Mouse (Mus musculus) monocyte, adult 5-6 weeks (primary cell): ENCODE measurements at regions not wholly inside any gene's neighbourhood (a gene's known extent, or its start where the extent isn't known, plus 50 kb on each side); places are given as distances from the start of the nearest gene placed in this dataset.
A peak's percentile ranks its signal among the peaks of the same experiment; 100 is the strongest.

Experiments used
- ATAC-seq: fragments of 153-309, 156-312 bp; replicated peaks from 2 replicates; pipeline ENCODE4 v1.8.0; 2017; ENCODE audit warnings: mild to moderate bottlenecking; ENCODE audit not compliant: low TSS enrichment, insufficient number of reproducible peaks, severe bottlenecking, poor library complexity, low FRiP score

- no peak for ATAC-seq
These were observed 141.6 kb upstream of the Marcks start for GRCm38 (mm10) chr10:37280150-37280820.

- ATAC-seq: no peak
These were observed 140.6 kb upstream of the Marcks start for GRCm38 (mm10) chr10:37279316-37279715.

- no peak for ATAC-seq
These were observed 137.1 kb upstream of the Marcks start for GRCm38 (mm10) chr10:37275857-37276256.

- ATAC-seq: no peak
These were observed 136.6 kb upstream of the Marcks start for GRCm38 (mm10) chr10:37275271-37275670.

- ATAC-seq: no peak
These were observed 133.2 kb upstream of the Marcks start for GRCm38 (mm10) chr10:37271967-37272366.

GRCm38 (mm10) chr10:37270236-37271000 lies 131.7 kb upstream of the Marcks start:
- no peak for ATAC-seq

- no peak for ATAC-seq
These were observed 128.2 kb upstream of the Marcks start for GRCm38 (mm10) chr10:37266909-37267308.

GRCm38 (mm10) chr10:37260791-37261488 lies 122.2 kb upstream of the Marcks start:
- peak; percentile 93 for ATAC-seq

- ATAC-seq: 0 out of 2 replicates have a peak, but pooled peaks have one; percentile 28
These were observed 120.5 kb upstream of the Marcks start for GRCm38 (mm10) chr10:37259186-37259585.

GRCm38 (mm10) chr10:37257544-37257943 lies 118.8 kb upstream of the Marcks start:
- no peak for ATAC-seq

- no peak for ATAC-seq
These were observed 112.3 kb upstream of the Marcks start for GRCm38 (mm10) chr10:37250934-37251521.

- ATAC-seq: no peak
These were observed 111.4 kb upstream of the Marcks start for GRCm38 (mm10) chr10:37250157-37250556.

GRCm38 (mm10) chr10:37249511-37249910 lies 110.8 kb upstream of the Marcks start:
- 0 out of 2 replicates have a peak, but pooled peaks have one; percentile 31 for ATAC-seq

- no peak for ATAC-seq
These were observed 108.4 kb upstream of the Marcks start for GRCm38 (mm10) chr10:37247121-37247520.

- no peak for ATAC-seq
These were observed 104.4 kb upstream of the Marcks start for GRCm38 (mm10) chr10:37243136-37243535.

GRCm38 (mm10) chr10:37241821-37242263 lies 103.1 kb upstream of the Marcks start:
- ATAC-seq: no peak

GRCm38 (mm10) chr10:37240634-37241033 lies 101.9 kb upstream of the Marcks start:
- ATAC-seq: no peak

GRCm38 (mm10) chr10:37240201-37240600 lies 101.5 kb upstream of the Marcks start:
- no peak for ATAC-seq
